Mouse (Mus musculus): ENCODE results near the gene Agap1.

Agap1 gene

DNA sequence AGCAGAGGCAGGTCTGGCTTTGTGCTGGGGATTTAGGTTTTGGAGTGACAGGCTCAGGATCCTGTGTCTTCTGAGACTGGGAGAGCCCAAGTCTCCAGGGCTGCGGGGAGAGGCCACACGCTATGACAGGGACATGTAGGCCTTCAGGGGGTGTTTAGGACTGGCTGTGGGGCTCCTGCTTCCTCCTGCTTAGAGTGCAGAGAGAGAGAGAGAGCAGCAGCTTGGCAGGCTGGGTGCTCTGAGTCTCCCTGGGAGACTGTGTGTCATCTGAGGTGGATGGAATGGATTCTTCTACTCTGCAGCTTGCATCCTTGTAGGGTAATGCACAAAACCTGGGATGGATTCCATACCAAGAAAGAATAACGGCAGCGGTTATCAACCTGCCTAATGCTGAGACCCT, 122.4 kb downstream of the Agap1 start:
- DNase-seq (ENCODE audit: low spot score in 2 of 2), result no peak

DNA sequence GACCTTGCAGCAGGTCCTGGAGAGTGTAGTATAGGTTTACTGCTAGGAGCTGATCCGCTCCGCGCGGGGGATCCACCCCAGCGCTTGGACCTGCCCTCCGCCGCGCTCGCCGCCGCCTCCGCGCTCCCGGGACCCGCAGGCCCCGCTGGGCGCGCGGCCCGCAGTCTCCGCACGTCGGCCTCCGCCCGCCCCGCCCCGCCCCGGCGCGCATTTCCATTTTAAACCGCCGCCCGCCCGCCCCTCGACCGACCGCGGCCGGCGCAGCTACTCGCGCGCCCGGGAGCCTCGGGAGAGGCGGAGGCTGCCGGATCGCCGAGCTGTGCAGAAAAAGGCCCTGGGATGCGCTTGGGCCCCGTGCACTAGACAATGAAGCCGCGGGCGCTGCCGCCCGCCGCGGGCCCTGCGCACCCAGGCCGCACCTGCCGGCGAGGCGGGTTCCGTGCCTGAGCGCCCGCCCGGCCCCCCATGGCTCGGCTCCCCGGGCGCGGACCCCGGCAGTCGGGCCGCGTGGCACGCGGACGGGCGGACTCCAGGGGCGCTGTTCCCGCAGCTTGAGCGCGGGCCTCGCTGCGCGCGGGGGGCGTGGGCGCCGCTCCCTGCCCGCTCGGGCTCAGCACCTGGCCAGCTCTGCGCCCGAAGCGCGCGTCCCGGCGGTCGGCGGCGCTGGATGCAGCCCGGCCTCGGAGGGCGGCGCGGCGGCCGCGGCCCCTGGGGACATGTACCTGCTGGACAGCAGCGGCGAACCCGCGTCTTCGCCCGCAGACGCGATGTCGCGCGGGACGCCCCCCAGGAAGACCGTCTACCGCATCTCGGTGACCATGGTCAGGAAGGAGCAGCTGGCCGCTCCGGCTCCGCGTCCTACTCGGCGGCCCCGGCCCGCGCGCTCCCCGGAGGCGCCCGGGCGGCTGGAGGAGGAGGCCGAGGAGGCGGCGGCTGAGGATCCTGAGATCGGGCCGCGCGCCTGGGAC, 125.7 kb downstream of the Agap1 start:
- DNase-seq (ENCODE audit: low spot score in 2 of 2), result peak; percentile 73 to 79

- DNase-seq (ENCODE audit: low spot score in 2 of 2), result peak in 1 of 2 experiments; percentile 64
These were observed 126.6 kb downstream of the Agap1 start for GRCm38 (mm10) chr1:89580999-89581765.

- no peak for DNase-seq (ENCODE audit: low spot score in 2 of 2)
These were observed 127.1 kb downstream of the Agap1 start for GRCm38 (mm10) chr1:89581766-89582125.

GRCm38 (mm10) chr1:89583369-89583768, 128.8 kb downstream of the Agap1 start:
- DNase-seq (ENCODE audit: low spot score in 2 of 2), result no peak

- DNase-seq (ENCODE audit: low spot score in 2 of 2), result no peak
These were observed 132.5 kb downstream of the Agap1 start for GRCm38 (mm10) chr1:89586991-89587683.

DNA sequence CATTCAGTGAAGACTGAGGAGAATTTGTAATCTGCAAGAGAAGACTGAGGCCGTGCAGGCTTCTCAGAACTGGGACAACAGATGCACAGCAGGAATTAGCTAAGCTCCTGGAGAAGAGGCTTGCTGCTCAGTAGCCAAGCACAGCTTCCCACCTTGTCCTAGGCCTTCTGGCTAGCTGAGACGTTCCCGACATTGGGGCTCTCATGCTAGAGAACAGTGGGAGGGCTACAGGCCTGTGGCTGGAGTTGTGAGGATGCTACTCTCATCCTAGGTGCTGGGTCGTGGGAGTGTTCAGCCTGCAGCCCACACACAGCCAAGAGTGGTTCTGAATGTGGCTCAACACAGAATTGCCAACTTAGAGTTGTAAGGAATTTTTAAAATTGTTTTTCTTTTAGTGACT, 133.5 kb downstream of the Agap1 start:
- DNase-seq (ENCODE audit: low spot score in 2 of 2), result no peak

DNA sequence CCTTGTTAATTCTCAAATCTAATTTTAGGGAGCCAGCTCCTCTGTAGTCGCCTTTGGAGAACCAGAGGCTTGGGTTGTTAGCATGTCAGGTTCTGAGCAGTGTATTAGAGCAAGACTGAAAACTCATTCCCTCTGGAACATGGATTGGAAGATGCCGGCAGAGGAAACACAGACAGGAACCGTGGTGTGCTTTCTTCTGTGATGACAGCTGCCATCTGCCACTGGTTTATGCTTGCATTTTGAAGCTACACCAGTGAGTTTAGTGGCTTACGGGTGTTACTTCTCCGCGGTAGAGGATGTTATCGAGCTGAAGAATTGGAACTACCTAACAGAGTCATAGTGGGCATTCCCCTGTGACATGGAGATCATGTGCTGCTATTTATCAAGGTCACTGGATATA, 136.4 kb downstream of the Agap1 start:
- DNase-seq (ENCODE audit: low spot score in 2 of 2), result no peak

DNA sequence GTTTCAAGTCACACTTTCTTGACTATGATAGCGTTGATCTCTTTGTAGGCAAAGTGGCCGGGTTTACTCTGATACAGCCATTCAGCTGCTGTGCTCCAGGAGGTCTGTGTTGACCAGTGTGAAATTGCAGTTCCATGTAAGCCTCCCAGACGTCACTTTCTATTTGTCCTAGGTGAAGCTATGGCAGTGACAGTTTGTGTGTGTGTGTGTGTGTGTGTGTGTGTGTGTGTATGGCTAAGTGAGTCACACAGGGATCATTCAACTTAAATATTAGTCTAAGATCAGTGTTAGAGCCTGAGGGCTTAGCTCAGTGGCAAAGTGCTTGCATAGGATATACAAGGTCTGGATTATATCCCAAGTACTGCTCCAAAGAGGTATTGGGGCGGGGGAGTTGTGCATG, 138.6 kb downstream of the Agap1 start:
- no peak for DNase-seq (ENCODE audit: low spot score in 2 of 2)

DNA sequence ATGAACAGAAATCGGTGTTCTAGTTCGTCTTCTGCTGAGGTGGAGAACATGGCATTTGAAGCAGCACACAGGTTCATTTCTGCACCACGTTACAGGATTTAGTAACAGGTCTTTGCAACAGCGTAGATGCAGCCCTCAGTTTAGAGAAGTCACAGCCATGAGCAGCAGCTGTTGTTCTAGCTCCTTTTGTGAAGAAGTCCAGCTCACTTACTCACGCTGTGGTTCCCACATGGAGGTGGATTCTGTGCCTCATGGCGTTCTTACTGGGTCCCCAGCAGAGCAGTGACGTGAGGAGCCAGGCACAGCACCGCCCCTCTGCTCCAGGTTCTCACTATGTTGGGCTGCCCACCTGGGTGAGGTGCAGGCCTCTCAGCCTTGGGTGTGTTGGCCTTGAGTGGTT, 140.4 kb downstream of the Agap1 start:
- no peak for DNase-seq (ENCODE audit: low spot score in 2 of 2)

- DNase-seq (ENCODE audit: low spot score in 2 of 2), result no peak
These were observed 140.8 kb downstream of the Agap1 start for GRCm38 (mm10) chr1:89595421-89595820.

DNA sequence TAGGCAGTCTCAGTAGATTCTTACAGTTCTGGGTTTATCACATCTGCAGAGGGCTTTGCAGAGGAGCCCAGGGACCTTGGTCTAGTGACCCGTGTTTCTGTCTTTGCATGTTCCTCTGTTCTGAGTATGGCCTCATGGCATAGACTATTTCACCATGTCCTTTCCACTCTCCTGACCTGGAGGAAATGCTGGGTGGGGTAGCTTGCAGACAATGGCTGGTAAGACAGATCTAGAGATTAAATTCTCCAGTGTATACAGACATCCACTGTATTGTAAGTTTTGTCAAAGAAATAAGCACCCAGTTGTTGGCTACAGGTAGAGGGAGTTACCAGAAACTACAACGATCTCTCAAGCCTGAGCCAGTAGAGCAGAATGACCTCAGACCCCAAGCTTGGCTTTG, 141.6 kb downstream of the Agap1 start:
- no peak for DNase-seq (ENCODE audit: low spot score in 2 of 2)

- DNase-seq (ENCODE audit: low spot score in 2 of 2), result no peak
These were observed 144.3 kb downstream of the Agap1 start for GRCm38 (mm10) chr1:89598906-89599305.

DNA sequence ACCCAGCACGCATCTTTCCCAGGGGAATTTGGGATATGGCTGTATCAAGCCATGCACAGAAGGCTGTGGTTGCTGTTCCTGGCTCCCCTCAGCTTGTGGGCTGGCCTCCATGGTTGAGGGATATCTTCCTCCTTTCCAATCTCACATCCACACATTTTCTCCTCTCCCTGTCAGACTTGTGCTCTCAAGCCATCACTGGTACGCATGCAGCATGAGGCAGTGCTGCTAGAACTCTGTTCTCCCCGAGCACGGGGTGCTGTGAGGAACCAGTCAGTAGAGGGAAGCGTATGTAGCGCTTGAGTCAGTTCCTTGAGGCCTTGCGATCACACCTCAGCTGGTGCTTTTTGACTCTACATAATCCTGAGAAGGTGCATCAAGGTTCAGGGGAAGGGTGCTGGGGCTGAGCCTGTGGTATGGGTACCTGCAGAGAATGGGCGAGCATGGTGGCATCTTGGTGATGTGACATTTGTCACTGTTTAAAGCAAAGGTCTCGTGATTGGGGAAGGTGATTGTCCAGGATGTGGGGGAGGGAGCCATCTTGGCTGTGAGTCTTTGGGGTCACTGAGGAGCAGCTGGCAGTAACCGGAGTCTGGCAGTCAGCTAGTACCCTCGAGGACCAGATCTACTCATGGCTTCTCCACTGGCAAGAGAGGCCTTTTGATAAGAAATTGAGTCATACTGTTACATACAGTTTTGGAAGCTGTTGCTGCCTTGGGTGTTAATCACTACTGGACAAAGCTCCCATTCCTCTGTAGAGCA, 145.6 kb downstream of the Agap1 start:
- no peak for DNase-seq (ENCODE audit: low spot score in 2 of 2)

GRCm38 (mm10) chr1:89601349-89601748, 146.7 kb downstream of the Agap1 start:
- DNase-seq (ENCODE audit: low spot score in 2 of 2), result no peak

DNA sequence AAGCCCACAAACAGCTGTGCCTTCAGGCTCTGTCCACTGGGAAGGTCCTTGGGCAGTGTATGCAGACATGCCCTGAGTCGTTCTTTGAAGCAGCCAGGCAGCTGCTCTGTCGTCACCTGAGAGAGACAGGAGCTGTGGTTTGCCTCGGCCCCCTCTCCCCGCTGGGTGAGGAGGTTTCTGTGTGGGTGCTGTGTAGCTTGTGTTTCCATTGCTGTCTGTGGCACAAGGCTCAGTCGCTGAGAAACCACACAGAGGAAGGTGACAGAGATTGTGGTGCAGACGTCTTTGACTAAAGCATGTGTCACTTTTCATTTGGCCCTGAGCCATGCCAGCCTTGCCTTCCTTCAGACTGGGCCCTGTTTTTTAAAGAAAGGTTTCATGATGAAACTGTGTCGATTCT, 148.3 kb downstream of the Agap1 start:
- DNase-seq (ENCODE audit: low spot score in 2 of 2), result no peak

DNA sequence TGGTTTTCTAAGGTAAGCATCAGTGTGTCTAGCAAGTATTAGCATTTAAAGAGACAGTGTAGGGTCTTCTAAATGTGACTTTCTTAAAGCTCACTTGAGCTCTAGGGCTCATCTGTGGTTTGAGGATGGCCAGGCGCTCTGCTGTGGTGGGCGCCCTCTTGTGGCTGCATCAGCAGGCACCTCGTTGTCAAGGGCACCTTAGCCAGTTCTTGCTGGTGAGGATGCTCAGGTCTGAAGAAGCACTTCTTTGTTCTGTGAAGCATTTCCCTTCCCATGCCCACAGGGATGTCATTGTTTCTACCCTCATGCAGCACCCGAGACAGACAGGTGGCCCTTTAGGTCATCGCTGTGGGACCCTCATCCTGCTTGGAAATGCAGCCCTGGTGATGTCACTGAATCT, 152.0 kb downstream of the Agap1 start:
- DNase-seq (ENCODE audit: low spot score in 2 of 2), result no peak

DNA sequence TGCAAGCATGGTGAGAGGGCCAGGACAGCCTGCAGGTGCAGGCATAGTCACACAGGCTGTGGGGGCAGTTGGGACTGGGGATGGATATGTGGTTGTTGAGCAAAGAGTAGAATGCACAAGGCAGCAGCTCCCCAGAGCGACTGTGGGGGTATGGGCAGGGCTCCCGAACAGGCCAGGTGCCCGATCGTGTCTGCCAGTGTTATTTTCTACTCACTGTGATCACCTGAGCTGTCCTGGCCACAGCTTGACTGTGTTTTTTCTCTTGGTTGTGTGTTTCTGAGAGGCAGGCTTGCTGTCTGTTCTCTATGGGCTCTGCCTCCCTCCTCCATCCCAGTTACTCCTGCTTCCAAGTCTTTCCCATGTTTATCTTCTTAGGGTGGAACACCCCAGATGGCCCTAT, 154.2 kb downstream of the Agap1 start:
- no peak for DNase-seq (ENCODE audit: low spot score in 2 of 2)

DNA sequence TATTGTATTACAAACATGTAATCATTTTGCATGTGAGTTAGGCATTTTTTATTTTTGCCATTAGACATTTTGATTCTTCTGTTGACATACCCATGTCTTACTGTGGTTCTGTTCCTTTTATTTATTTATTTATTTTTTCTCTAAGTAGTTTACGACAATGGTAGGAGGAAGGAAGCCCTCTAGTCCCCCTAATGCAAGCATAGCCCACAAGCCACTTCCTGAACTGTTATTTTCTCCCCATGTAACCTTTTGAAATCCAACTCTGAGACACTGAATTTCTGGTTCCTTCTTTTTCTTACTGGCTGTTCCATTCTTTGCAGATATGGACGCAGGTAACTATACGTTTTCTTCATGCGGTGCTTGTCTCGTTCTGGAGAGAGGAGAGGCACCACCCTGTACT, 155.4 kb downstream of the Agap1 start:
- no peak for DNase-seq (ENCODE audit: low spot score in 2 of 2)

DNA sequence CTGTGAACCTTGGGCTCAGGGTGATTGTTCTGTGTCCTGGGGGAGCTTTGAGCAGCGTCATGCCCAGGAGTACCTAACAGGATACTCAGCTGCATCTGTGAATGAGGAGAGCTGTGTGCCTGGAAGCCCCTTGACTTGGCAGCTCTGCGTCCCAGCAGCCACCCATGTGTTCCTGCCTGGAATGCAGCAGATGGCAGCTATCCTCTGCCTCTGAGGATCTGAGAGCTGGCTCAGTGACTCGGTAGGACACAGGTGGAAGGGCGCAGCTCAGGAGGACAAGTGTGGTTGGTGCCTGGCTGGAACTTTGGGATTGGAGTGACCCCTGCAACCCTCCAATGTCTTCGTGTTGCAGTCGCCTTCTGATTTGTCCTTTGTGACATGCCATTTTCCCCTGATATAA, 156.9 kb downstream of the Agap1 start:
- no peak for DNase-seq (ENCODE audit: low spot score in 2 of 2)

DNA sequence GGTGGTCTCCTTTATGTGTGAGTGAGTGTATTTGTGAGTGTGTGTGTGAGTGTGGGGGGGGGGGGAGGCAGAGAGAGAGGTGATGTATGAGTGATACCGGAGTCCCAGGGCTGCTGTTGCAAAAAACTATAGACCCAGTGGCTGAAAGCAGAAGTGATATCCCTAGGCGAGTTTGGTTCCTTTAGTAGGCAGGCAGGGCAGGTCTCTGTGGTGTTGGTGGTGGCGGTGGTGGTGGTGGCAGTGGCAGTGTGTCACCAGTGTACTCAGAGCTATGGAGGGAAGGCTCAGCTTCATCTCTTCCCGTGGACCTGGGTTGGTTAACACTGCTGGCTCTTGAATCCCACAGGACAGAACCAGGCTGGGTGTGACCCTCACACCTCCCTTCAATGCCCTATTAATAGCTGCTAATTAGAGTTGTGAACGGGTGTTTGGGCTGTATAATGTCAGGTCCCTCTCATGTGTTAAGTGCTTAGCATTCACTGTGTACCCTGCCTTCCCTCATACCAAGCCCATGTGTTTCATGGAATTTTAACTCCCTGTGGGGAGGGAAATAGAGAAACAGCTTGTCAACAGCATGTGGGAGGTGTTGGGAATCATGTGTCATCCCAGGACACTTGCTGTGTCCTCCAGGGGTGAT, 158.7 kb downstream of the Agap1 start:
- no peak for DNase-seq (ENCODE audit: low spot score in 2 of 2)
